In the genomic region with DNA sequence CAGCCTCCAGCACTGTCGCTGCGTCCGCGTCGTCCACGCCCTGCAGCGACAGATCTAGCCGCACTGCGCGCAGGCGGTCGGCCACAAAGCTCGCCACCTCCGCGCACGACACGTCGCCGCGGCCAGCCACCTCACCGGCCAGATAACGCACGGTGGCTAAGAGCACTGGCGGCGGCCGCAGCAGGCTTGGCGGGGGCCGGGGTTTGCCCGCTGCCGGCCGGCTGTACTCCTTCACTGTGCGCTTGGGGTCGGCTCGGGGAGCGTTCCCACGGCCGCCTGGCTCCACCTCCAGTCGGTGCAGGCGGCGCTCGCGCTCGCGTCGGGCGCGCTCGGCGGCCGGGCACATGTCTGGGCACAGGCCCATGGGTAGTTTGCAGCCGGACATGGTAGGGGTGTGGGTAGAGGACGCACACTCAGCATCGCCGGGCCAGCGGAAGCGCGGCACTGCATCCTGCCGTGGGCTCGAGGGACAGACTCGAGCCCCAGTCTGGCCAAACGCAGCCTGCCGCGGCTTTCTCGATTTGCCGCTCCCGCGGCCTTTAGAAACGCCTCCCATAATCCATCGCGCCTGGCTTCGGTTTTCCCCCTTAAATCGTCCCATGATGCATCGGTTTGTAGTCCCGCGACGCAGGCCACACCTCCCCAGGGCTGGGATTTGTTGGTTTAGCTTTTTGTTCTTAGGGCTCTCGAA, we compare ENCODE assay signal across 7 mouse cellular contexts. TPM values are rescaled to one million over a fixed set of nuclear protein-coding genes. Genes with fewer than 3 reads are reported as not detected.
DNase-seq lines count a peak whose midpoint lies in the region; ATAC-seq and TF ChIP-seq lines count a peak whose summit lies in the region.

A gene (minus strand): TSS at position 665 of the 691 bp plus-strand sequence.

- H3K27ac ChIP-seq in embryonic facial prominence, embryonic 10.5 days (replicated peaks) = peak within 1 kb of the TSS; percentile 92
- peak within 1 kb of the TSS; percentile 91 for H3K27ac ChIP-seq in intestine, postnatal 0 days (ENCODE audit: low read depth, low read length)
- H3K27ac ChIP-seq in midbrain, embryonic 12.5 days (replicated peaks) = peak within 1 kb of the TSS; percentile 96
- H3K27ac ChIP-seq in small intestine, adult 2 months (ENCODE audit: insufficient read depth, low read depth, low read length) = peak within 1 kb of the TSS; percentile 83

- WGBS in embryonic facial prominence, embryonic 10.5 days = under 1% methylated on average over 77 of the region's 77 CpGs
- under 1% methylated on average over 74 of the region's 77 CpGs for WGBS in intestine, postnatal 0 days
- under 1% methylated on average over 62 of the region's 77 CpGs for WGBS in midbrain, embryonic 12.5 days
- under 1% methylated on average over 77 of the region's 77 CpGs for WGBS in small intestine, adult 2 months

- intact Hi-C loops in left cerebral cortex, postnatal 4 days (cut with DNase I) = no loop called here

- DNase-seq in adrenal gland, postnatal 14 days = peak; percentile 92
- peak; percentile 92 for DNase-seq in embryonic facial prominence, embryonic 10.5 days (ENCODE audit: low spot score)
- peak; percentile 82 for DNase-seq in gonadal fat pad, adult 2 months (ENCODE audit: low read depth)
- peak; percentile 90 for DNase-seq in left cerebral cortex, postnatal 4 days

- peaks cover 38% of the 10 kb centered on the region for H3K4me1 ChIP-seq in embryonic facial prominence, embryonic 10.5 days
- no peaks in the 10 kb centered on the region; the same call in 1 of the 2 replicates for H3K4me1 ChIP-seq in intestine, postnatal 0 days (replicated peaks; ENCODE audit: control insufficient read depth, insufficient read depth, low read length)
- H3K4me1 ChIP-seq in midbrain, embryonic 12.5 days = peaks cover 25% of the 10 kb centered on the region
- peaks cover 24% of the 10 kb centered on the region for H3K4me1 ChIP-seq in small intestine, adult 2 months (ENCODE audit: control insufficient read depth, insufficient read depth, insufficient read length, low read length)

- peak within 1 kb of the TSS; percentile 98 for H3K4me2 ChIP-seq in intestine, postnatal 0 days (replicated peaks; ENCODE audit: low read depth)
- H3K4me2 ChIP-seq in midbrain, embryonic 12.5 days (replicated peaks) = peak within 1 kb of the TSS; percentile 95

- peak; percentile 81 for ATAC-seq in intestine, postnatal 0 days
- ATAC-seq in midbrain, embryonic 12.5 days (ENCODE audit: low FRiP score, low read depth) = peak; percentile 88

- no peak; the same call in none of the 2 replicates for TF ChIP-seq CTCF in intestine, postnatal 0 days (IDR thresholded peaks at IDR 0.05; ENCODE audit: low read depth)
- TF ChIP-seq CTCF in small intestine, adult 2 months (IDR thresholded peaks at IDR 0.05; ENCODE audit: extremely low read depth, insufficient read length, insufficient replicate concordance, low read depth, low read length) = no peak

- peak within 1 kb of the TSS; percentile 78 for H3K9ac ChIP-seq in intestine, postnatal 0 days (ENCODE audit: low read depth, low read length)
- peak within 1 kb of the TSS; percentile 91 for H3K9ac ChIP-seq in midbrain, embryonic 12.5 days (replicated peaks)

- TF ChIP-seq POLR2A in small intestine, adult 2 months (IDR thresholded peaks at IDR 0.05; ENCODE audit: low read depth, low read length) = peak; percentile 44

- peaks cover 44% of the 10 kb centered on the region for H3K36me3 ChIP-seq in embryonic facial prominence, embryonic 10.5 days (replicated peaks)
- H3K36me3 ChIP-seq in intestine, postnatal 0 days (ENCODE audit: control insufficient read depth, insufficient read depth) = peaks cover 30% of the 10 kb centered on the region
- peaks cover 24% of the 10 kb centered on the region for H3K36me3 ChIP-seq in midbrain, embryonic 12.5 days
- H3K36me3 ChIP-seq in small intestine, adult 2 months (ENCODE audit: control insufficient read depth, insufficient read depth, low read length) = peaks cover 35% of the 10 kb centered on the region

- H3K9me3 ChIP-seq in embryonic facial prominence, embryonic 10.5 days = no peaks in the 10 kb centered on the region
- no peaks in the 10 kb centered on the region for H3K9me3 ChIP-seq in intestine, postnatal 0 days (ENCODE audit: control insufficient read depth)
- H3K9me3 ChIP-seq in midbrain, embryonic 12.5 days = no peaks in the 10 kb centered on the region

- H3K27me3 ChIP-seq in embryonic facial prominence, embryonic 10.5 days (replicated peaks; ENCODE audit: low read depth, poor library complexity, severe bottlenecking) = no peaks in the 10 kb centered on the region
- H3K27me3 ChIP-seq in intestine, postnatal 0 days (replicated peaks; ENCODE audit: control insufficient read depth, insufficient read depth, low read length) = no peaks in the 10 kb centered on the region
- no peaks in the 10 kb centered on the region for H3K27me3 ChIP-seq in midbrain, embryonic 12.5 days
- no peaks in the 10 kb centered on the region for H3K27me3 ChIP-seq in small intestine, adult 2 months (ENCODE audit: control insufficient read depth, insufficient read depth, low read length)

- peak within 1 kb of the TSS; percentile 94 for H3K4me3 ChIP-seq in embryonic facial prominence, embryonic 10.5 days
- H3K4me3 ChIP-seq in intestine, postnatal 0 days (ENCODE audit: low read depth, low read length) = peak within 1 kb of the TSS; percentile 73
- H3K4me3 ChIP-seq in midbrain, embryonic 12.5 days = peak within 1 kb of the TSS; percentile 89
- H3K4me3 ChIP-seq in small intestine, adult 2 months (ENCODE audit: low read depth, low read length) = peak within 1 kb of the TSS; percentile 73

RNA-seq across cellular contexts. Expression of the gene that starts here (rescaled TPM):
- 12.9 and 15.4 TPM in 2 replicates for total RNA-seq in adrenal gland, postnatal 14 days (2021)
- polyA plus RNA-seq in embryonic facial prominence, embryonic 10.5 days (2016; fragmentation: Nextera tagmentation; extraction: Ambion mirVana) = 66.1 and 67.7 TPM in 2 replicates
- 25.5 and 26.0 TPM in 2 replicates for polyA plus RNA-seq in gonadal fat pad, adult 2 months (2012; rRNA removed)
- 17.0 and 19.1 TPM in 2 replicates for polyA plus RNA-seq in intestine, postnatal 0 days (2015; fragmentation: Nextera tagmentation; extraction: Ambion mirVana)
- total RNA-seq in left cerebral cortex, postnatal 4 days (2021) = 10 to 100 TPM; 25.4 to 25.9 TPM
- polyA plus RNA-seq in midbrain, embryonic 12.5 days (2016; fragmentation: Nextera tagmentation; extraction: Ambion mirVana) = 49.7 and 50.8 TPM in 2 replicates
- 35.7 and 46.4 TPM in 2 replicates for polyA plus RNA-seq in small intestine, adult 2 months (2012; rRNA removed)

Comparison
In these comparisons a context has a peak if more than half of its experiments do, and no peak if none do; other contexts are left out.
1. Peak in every context shown above with its lines: DNase-seq, ATAC-seq, H3K4me3 ChIP-seq and H3K27ac ChIP-seq.